Mouse (Mus musculus): Measurements from ENCODE around the gene B4galt2. TPM values are rescaled to one million over a fixed set of nuclear protein-coding genes. Genes with fewer than 3 reads are reported as not detected.

B4galt2 gene
- polyA plus RNA-seq (2012; rRNA removed), result 4.9 and 9.8 TPM in 2 replicates

GRCm38 (mm10) chr4:117882701-117883691, at the start of gene B4galt2:
Gene B4galt2, minus strand, starts transcription at chr4:117883487.
- H3K4me1 ChIP-seq (ENCODE audit: control insufficient read depth, insufficient read depth, low read length), result peaks cover 3% of the 10 kb centered on the region; the same call in 1 of the 2 replicates
- no peak for TF ChIP-seq POLR2A (IDR thresholded peaks at IDR 0.05; ENCODE audit: low read depth, low read length)
- DNase-seq, result peak; percentile 27
- H3K27ac ChIP-seq (ENCODE audit: insufficient read depth, low read depth, low read length), result no peak within 1 kb of the TSS
- peak within 1 kb of the TSS; percentile 55 for H3K4me3 ChIP-seq (ENCODE audit: insufficient read depth, low read depth, low read length)
- H3K36me3 ChIP-seq (ENCODE audit: control insufficient read depth, insufficient read depth, low read length), result no peaks in the 10 kb centered on the region; the same call in 1 of the 2 replicates
- 4% methylated on average over 88 of the region's 103 CpGs for WGBS
- H3K27me3 ChIP-seq (replicated peaks; ENCODE audit: control insufficient read depth, insufficient read depth, low read length), result no peaks in the 10 kb centered on the region

DNA sequence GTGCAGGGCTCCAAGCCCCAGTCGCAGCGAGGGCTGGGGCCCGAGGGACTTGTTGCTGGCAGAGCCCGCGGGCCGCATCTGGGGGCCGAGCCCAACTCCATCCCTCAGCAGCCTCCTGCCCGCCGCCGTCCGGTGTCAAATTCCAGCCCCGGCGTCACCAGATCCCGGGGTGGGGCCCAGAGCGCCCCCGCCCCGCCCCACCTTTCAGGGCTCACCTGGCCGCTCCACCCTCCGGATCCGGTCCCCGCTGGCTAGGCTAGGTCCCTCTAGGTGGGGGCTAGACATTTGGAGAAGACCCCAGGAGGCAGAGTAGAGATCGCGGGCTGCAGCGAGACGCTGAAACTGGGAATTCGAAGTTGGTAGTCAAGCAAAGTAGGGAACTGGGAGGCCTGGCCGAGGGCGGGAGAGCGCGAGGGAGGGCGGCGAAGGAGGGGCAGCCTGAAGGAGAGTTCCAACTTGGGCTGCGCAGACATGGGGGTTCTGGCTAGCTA, 46.1 kb upstream of the B4galt2 start, which contains the start of gene Artn:
TSS of gene Artn (minus strand) at position 373 of the 491 bp plus-strand sequence.
- peaks cover 5% of the 10 kb centered on the region; the same call in 1 of the 2 replicates for H3K4me1 ChIP-seq (ENCODE audit: control insufficient read depth, insufficient read depth, low read length)
- no peaks in the 10 kb centered on the region for H3K36me3 ChIP-seq (ENCODE audit: control insufficient read depth, insufficient read depth, low read length)
- WGBS, result 2% methylated on average over 33 of the region's 33 CpGs
- DNase-seq, result peak; percentile 72
- TF ChIP-seq POLR2A (IDR thresholded peaks at IDR 0.05; ENCODE audit: low read depth, low read length) (no peak), CTCF (conservative IDR thresholded peaks at IDR 0.05; ENCODE audit: insufficient read depth, insufficient read length, low read depth, low read length) (no peak)
- H3K4me3 ChIP-seq (ENCODE audit: insufficient read depth, low read depth, low read length), result peak within 1 kb of the TSS; percentile 50
- no peaks in the 10 kb centered on the region for H3K27me3 ChIP-seq (replicated peaks; ENCODE audit: control insufficient read depth, insufficient read depth, low read length)
- peak within 1 kb of the TSS; percentile 58; the same call in 1 of the 2 replicates for H3K27ac ChIP-seq (ENCODE audit: insufficient read depth, low read depth, low read length)

DNA sequence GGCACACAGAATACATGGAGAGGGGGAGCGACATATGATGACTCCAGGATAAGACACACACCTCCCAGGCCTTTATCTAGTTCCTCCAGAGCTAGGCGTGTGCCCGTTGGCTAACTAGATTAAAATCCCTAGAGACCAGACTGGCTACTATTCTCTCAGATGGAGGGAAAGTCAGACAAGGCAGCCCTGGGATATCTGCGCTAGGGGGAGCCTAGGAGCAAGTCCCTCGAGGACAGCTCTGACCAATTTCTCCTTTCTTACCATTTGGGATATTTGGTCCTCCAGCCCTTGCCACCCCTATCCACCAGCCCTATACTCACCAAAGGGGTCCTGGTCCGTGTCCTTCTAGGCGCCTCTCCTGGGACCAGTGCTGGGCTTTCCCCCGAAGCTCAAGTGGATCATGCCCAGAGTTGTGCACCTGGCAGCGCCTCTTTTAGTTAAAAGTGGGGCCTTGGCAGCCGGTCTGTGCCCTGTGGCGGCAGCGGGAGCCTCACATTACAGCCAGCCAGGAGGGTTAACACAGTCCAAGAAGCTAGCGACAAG, 45.5 kb upstream of the B4galt2 start:
- peak overlapping the region; percentile 50 for H3K4me3 ChIP-seq (ENCODE audit: insufficient read depth, low read depth, low read length)
- H3K27me3 ChIP-seq (replicated peaks; ENCODE audit: control insufficient read depth, insufficient read depth, low read length), result no peaks in the 10 kb centered on the region
- H3K27ac ChIP-seq (ENCODE audit: insufficient read depth, low read depth, low read length), result no peak overlapping the region
- no peaks in the 10 kb centered on the region for H3K36me3 ChIP-seq (ENCODE audit: control insufficient read depth, insufficient read depth, low read length)
- peak; percentile 68 for DNase-seq
- TF ChIP-seq POLR2A (IDR thresholded peaks at IDR 0.05; ENCODE audit: low read depth, low read length) (no peak), CTCF (conservative IDR thresholded peaks at IDR 0.05; ENCODE audit: insufficient read depth, insufficient read length, low read depth, low read length) (peak; percentile 70)
- peaks cover 5% of the 10 kb centered on the region; the same call in 1 of the 2 replicates for H3K4me1 ChIP-seq (ENCODE audit: control insufficient read depth, insufficient read depth, low read length)
- 4% methylated on average over 13 of the region's 13 CpGs for WGBS

GRCm38 (mm10) chr4:117928234-117928633, 44.9 kb upstream of the B4galt2 start:
- Histone ChIP-seq H3K4me1 (ENCODE audit: control insufficient read depth, insufficient read depth, low read length) (peaks cover 5% of the 10 kb centered on the region; the same call in 1 of the 2 replicates), H3K4me3 (ENCODE audit: insufficient read depth, low read depth, low read length) (no peak overlapping the region), H3K27ac (ENCODE audit: insufficient read depth, low read depth, low read length) (no peak overlapping the region), H3K27me3 (replicated peaks; ENCODE audit: control insufficient read depth, insufficient read depth, low read length) (no peaks in the 10 kb centered on the region), H3K36me3 (ENCODE audit: control insufficient read depth, insufficient read depth, low read length) (no peaks in the 10 kb centered on the region)
- TF ChIP-seq CTCF (conservative IDR thresholded peaks at IDR 0.05; ENCODE audit: insufficient read depth, insufficient read length, low read depth, low read length) (peak; percentile 69), POLR2A (IDR thresholded peaks at IDR 0.05; ENCODE audit: low read depth, low read length) (no peak)
- WGBS, result 28% methylated on average over 6 of the region's 6 CpGs
- no peak for DNase-seq

GRCm38 (mm10) chr4:117926545-117927482, 43.5 kb upstream of the B4galt2 start:
- no peak for DNase-seq
- peaks cover 5% of the 10 kb centered on the region; the same call in 1 of the 2 replicates for H3K4me1 ChIP-seq (ENCODE audit: control insufficient read depth, insufficient read depth, low read length)
- WGBS, result 18% methylated on average over 71 of the region's 71 CpGs
- no peaks in the 10 kb centered on the region for H3K36me3 ChIP-seq (ENCODE audit: control insufficient read depth, insufficient read depth, low read length)
- peak overlapping the region; percentile 28 for H3K4me3 ChIP-seq (ENCODE audit: insufficient read depth, low read depth, low read length)
- H3K27me3 ChIP-seq (replicated peaks; ENCODE audit: control insufficient read depth, insufficient read depth, low read length), result no peaks in the 10 kb centered on the region
- H3K27ac ChIP-seq (ENCODE audit: insufficient read depth, low read depth, low read length), result no peak overlapping the region
- TF ChIP-seq CTCF (conservative IDR thresholded peaks at IDR 0.05; ENCODE audit: insufficient read depth, insufficient read length, low read depth, low read length), result no peak
- TF ChIP-seq POLR2A (IDR thresholded peaks at IDR 0.05; ENCODE audit: low read depth, low read length), result no peak

DNA sequence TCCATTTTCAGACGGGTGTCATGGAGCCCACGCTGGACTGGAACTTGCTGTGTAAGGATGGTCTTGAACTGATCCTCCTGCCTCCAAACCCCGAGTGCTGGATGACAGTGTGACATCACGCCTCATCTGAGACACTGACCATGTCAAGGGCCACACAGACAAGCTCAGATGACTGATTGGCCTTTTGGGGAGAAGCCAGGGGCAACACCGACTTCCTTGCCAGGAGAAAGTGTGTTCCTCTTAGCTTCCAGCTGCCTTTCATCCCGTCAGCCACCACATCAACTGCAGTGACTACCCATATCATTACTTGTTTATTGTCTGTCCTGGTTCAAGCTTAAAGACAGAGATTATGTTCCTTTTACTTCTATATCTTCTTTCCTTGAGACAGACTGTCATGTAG, 41.6 kb upstream of the B4galt2 start:
- TF ChIP-seq CTCF (conservative IDR thresholded peaks at IDR 0.05; ENCODE audit: insufficient read depth, insufficient read length, low read depth, low read length) (no peak), POLR2A (IDR thresholded peaks at IDR 0.05; ENCODE audit: low read depth, low read length) (no peak)
- peaks cover 5% of the 10 kb centered on the region; the same call in 1 of the 2 replicates for H3K4me1 ChIP-seq (ENCODE audit: control insufficient read depth, insufficient read depth, low read length)
- H3K4me3 ChIP-seq (ENCODE audit: insufficient read depth, low read depth, low read length), result no peak overlapping the region
- H3K27ac ChIP-seq (ENCODE audit: insufficient read depth, low read depth, low read length), result no peak overlapping the region
- DNase-seq, result no peak
- H3K27me3 ChIP-seq (replicated peaks; ENCODE audit: control insufficient read depth, insufficient read depth, low read length), result no peaks in the 10 kb centered on the region
- H3K36me3 ChIP-seq (ENCODE audit: control insufficient read depth, insufficient read depth, low read length), result no peaks in the 10 kb centered on the region
- WGBS, result 64% methylated on average over 4 of the region's 6 CpGs
